Mouse (Mus musculus): ENCODE data around the gene Gabrd. TPM values are rescaled to one million over a fixed set of nuclear protein-coding genes. Genes with fewer than 3 reads are reported as not detected.

Gabrd gene
- polyA plus RNA-seq (2014; fragmentation: Nextera tagmentation; extraction: Ambion mirVana): not detected in 2 replicates

- Histone ChIP-seq H3K36me3 (ENCODE audit: control insufficient read depth, insufficient read depth, low read length) (no peaks in the 10 kb centered on the region), H3K9me3 (ENCODE audit: control insufficient read depth, low read length) (no peaks in the 10 kb centered on the region), H3K27ac (ENCODE audit: low read depth, low read length) (no peak within 1 kb of the TSS), H3K9ac (ENCODE audit: low read depth, low read length) (no peak within 1 kb of the TSS), H3K4me2 (peak within 1 kb of the TSS; percentile 65), H3K4me1 (replicated peaks; ENCODE audit: control insufficient read depth, insufficient read depth, low read length) (0 out of 2 replicates have a peak, but pooled peaks cover 3% of the 10 kb centered on the region), H3K27me3 (replicated peaks; ENCODE audit: control insufficient read depth, insufficient read depth, low read length) (peaks cover 32% of the 10 kb centered on the region), H3K4me3 (ENCODE audit: low read depth, low read length) (peak within 1 kb of the TSS; percentile 33)
- ATAC-seq (replicated peaks; ENCODE audit: low FRiP score) (no peak), DNase-seq (ENCODE audit: low spot score) (peak; percentile 72)
- WGBS: 2% methylated on average over 46 of the region's 57 CpGs
Observed at GRCm38 (mm10) chr4:155397511-155398221, at the start of gene Gabrd. Gene Gabrd (minus strand): TSS chr4:155398112.

DNA sequence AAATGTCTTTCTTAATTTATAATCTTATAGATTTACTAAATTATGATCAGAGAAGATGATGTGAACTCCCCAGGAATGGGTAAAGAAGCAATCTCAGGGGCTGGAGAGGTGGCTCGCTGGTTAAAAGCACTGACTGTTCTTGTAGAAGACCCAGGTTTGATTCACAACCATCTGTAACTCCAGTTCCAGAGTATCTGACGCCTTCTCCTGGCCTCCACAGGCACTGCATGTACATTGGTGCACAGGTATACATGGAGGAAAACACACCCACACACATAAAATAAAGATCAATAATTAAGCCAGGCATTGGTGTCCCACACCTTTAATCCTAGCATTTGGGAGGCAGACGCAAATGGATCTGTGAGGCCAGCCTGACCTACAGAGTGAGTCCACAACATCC lies 44.9 kb upstream of the Gabrd start:
- no peak overlapping the region for H3K27ac ChIP-seq (ENCODE audit: low read depth, low read length)
- ATAC-seq (replicated peaks; ENCODE audit: low FRiP score) (no peak), DNase-seq (ENCODE audit: low spot score) (no peak)
- no peaks in the 10 kb centered on the region for H3K36me3 ChIP-seq (ENCODE audit: control insufficient read depth, insufficient read depth, low read length)
- no peaks in the 10 kb centered on the region for H3K27me3 ChIP-seq (replicated peaks; ENCODE audit: control insufficient read depth, insufficient read depth, low read length)
- H3K4me1 ChIP-seq (replicated peaks; ENCODE audit: control insufficient read depth, insufficient read depth, low read length): no peaks in the 10 kb centered on the region
- H3K4me2 ChIP-seq: no peak overlapping the region
- H3K9me3 ChIP-seq (ENCODE audit: control insufficient read depth, low read length): no peaks in the 10 kb centered on the region
- H3K4me3 ChIP-seq (ENCODE audit: low read depth, low read length): no peak overlapping the region
- WGBS: 57% methylated on average over 3 of the region's 3 CpGs
- no peak overlapping the region for H3K9ac ChIP-seq (ENCODE audit: low read depth, low read length)

DNA sequence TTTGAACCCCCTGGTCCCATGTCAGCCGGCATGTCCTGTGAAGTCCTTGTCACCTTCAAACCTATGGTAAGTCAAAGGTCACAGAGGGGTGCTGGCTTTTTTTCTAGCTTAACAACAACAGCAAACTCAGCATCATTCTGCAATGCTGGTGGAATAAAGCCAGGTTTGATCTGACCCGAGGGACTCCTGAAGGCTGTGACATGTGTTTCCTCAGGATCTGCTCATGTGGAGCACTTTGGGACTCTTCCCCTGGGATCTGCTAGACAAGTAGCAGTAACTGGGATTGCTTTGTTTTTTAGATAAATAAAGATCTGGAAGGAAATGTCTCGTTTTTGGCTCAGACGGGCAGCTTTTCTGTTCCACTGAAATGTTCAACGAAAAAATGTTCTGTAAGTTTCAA lies 36.1 kb upstream of the Gabrd start:
- 77% methylated on average over 5 of the region's 5 CpGs for WGBS

DNA sequence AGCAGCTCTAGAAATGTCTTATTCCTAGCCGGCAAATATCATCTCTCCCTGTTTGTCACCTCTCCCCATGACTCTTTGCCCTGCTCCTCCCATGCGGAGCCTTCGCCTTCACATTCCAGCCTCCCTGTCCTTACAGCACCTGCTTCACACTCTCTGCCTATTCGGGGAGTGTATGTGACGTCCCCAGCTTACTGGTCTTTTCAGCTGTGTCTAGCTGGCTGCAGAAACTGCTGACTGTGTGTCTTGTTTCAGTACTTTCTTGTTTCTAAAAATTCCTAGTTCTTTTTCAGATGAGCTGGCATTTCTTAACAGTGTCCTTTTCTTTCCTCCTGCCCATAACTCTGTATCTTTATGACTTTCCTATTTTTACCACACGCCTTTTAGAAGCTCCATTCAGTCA lies 34.4 kb upstream of the Gabrd start:
- H3K36me3 ChIP-seq (ENCODE audit: control insufficient read depth, insufficient read depth, low read length): no peaks in the 10 kb centered on the region
- H3K4me2 ChIP-seq: no peak overlapping the region
- H3K9ac ChIP-seq (ENCODE audit: low read depth, low read length): no peak overlapping the region
- H3K4me3 ChIP-seq (ENCODE audit: low read depth, low read length): no peak overlapping the region
- H3K27me3 ChIP-seq (replicated peaks; ENCODE audit: control insufficient read depth, insufficient read depth, low read length): no peaks in the 10 kb centered on the region
- ATAC-seq (replicated peaks; ENCODE audit: low FRiP score): no peak
- no peak for DNase-seq (ENCODE audit: low spot score)
- no peaks in the 10 kb centered on the region for H3K4me1 ChIP-seq (replicated peaks; ENCODE audit: control insufficient read depth, insufficient read depth, low read length)
- no peaks in the 10 kb centered on the region for H3K9me3 ChIP-seq (ENCODE audit: control insufficient read depth, low read length)
- WGBS: 82% methylated on average over 6 of the region's 6 CpGs
- H3K27ac ChIP-seq (ENCODE audit: low read depth, low read length): no peak overlapping the region

More for the DNA sequence above, 36.1 kb upstream of the Gabrd start:
- H3K27ac ChIP-seq (ENCODE audit: low read depth, low read length): no peak overlapping the region
- no peak overlapping the region for H3K9ac ChIP-seq (ENCODE audit: low read depth, low read length)
- ATAC-seq (replicated peaks; ENCODE audit: low FRiP score) (no peak), DNase-seq (ENCODE audit: low spot score) (no peak)
- no peak overlapping the region for H3K4me3 ChIP-seq (ENCODE audit: low read depth, low read length)
- no peaks in the 10 kb centered on the region for H3K4me1 ChIP-seq (replicated peaks; ENCODE audit: control insufficient read depth, insufficient read depth, low read length)
- H3K9me3 ChIP-seq (ENCODE audit: control insufficient read depth, low read length): no peaks in the 10 kb centered on the region
- H3K4me2 ChIP-seq: no peak overlapping the region
- no peaks in the 10 kb centered on the region for H3K27me3 ChIP-seq (replicated peaks; ENCODE audit: control insufficient read depth, insufficient read depth, low read length)
- no peaks in the 10 kb centered on the region for H3K36me3 ChIP-seq (ENCODE audit: control insufficient read depth, insufficient read depth, low read length)

GRCm38 (mm10) chr4:155429202-155429601 lies 31.3 kb upstream of the Gabrd start:
- Histone ChIP-seq H3K4me1 (replicated peaks; ENCODE audit: control insufficient read depth, insufficient read depth, low read length) (no peaks in the 10 kb centered on the region), H3K9ac (ENCODE audit: low read depth, low read length) (no peak overlapping the region), H3K4me3 (ENCODE audit: low read depth, low read length) (no peak overlapping the region), H3K27me3 (replicated peaks; ENCODE audit: control insufficient read depth, insufficient read depth, low read length) (no peaks in the 10 kb centered on the region), H3K4me2 (no peak overlapping the region), H3K9me3 (ENCODE audit: control insufficient read depth, low read length) (no peaks in the 10 kb centered on the region), H3K27ac (ENCODE audit: low read depth, low read length) (no peak overlapping the region), H3K36me3 (ENCODE audit: control insufficient read depth, insufficient read depth, low read length) (no peaks in the 10 kb centered on the region)
- DNase-seq (ENCODE audit: low spot score) (no peak), ATAC-seq (replicated peaks; ENCODE audit: low FRiP score) (no peak)
- 73% methylated on average over 3 of the region's 3 CpGs for whole genome bisulfite sequencing

DNA sequence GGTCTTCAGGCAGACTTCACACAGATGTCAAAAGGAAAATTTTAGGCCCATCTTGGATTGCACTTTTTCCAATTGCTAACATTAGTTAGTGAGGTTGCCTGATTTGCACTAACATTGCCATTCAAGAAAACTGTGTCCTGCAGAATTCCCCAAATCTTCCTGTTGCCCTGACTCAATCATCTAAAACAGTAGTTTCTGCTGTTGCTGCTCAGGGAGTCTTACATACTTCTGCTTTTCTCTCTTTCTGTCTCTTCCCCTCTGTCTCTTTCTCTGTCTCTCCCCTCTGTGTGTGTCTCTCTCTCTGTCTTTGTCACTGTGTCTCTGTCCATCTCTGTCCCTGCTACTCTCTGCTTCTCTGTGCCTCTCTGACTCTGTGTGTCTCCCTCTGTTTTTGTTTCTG lies 30.5 kb upstream of the Gabrd start:
- Histone ChIP-seq H3K27me3 (replicated peaks; ENCODE audit: control insufficient read depth, insufficient read depth, low read length) (no peaks in the 10 kb centered on the region), H3K27ac (ENCODE audit: low read depth, low read length) (no peak overlapping the region), H3K4me3 (ENCODE audit: low read depth, low read length) (no peak overlapping the region), H3K9ac (ENCODE audit: low read depth, low read length) (no peak overlapping the region), H3K4me1 (replicated peaks; ENCODE audit: control insufficient read depth, insufficient read depth, low read length) (no peaks in the 10 kb centered on the region), H3K36me3 (ENCODE audit: control insufficient read depth, insufficient read depth, low read length) (no peaks in the 10 kb centered on the region), H3K4me2 (no peak overlapping the region), H3K9me3 (ENCODE audit: control insufficient read depth, low read length) (no peaks in the 10 kb centered on the region)
- DNase-seq (ENCODE audit: low spot score) (no peak), ATAC-seq (replicated peaks; ENCODE audit: low FRiP score) (no peak)

- Histone ChIP-seq H3K9me3 (ENCODE audit: control insufficient read depth, low read length) (no peaks in the 10 kb centered on the region), H3K4me3 (ENCODE audit: low read depth, low read length) (no peak overlapping the region), H3K36me3 (ENCODE audit: control insufficient read depth, insufficient read depth, low read length) (no peaks in the 10 kb centered on the region), H3K4me2 (no peak overlapping the region), H3K27me3 (replicated peaks; ENCODE audit: control insufficient read depth, insufficient read depth, low read length) (no peaks in the 10 kb centered on the region), H3K27ac (ENCODE audit: low read depth, low read length) (no peak overlapping the region), H3K9ac (ENCODE audit: low read depth, low read length) (no peak overlapping the region), H3K4me1 (replicated peaks; ENCODE audit: control insufficient read depth, insufficient read depth, low read length) (no peaks in the 10 kb centered on the region)
- no peak for ATAC-seq (replicated peaks; ENCODE audit: low FRiP score)
- WGBS: 69% methylated on average over 6 of the region's 6 CpGs
- no peak for DNase-seq (ENCODE audit: low spot score)
Observed at GRCm38 (mm10) chr4:155426272-155426671, 28.4 kb upstream of the Gabrd start.

- Histone ChIP-seq H3K9me3 (ENCODE audit: control insufficient read depth, low read length) (no peaks in the 10 kb centered on the region), H3K36me3 (ENCODE audit: control insufficient read depth, insufficient read depth, low read length) (no peaks in the 10 kb centered on the region), H3K27ac (ENCODE audit: low read depth, low read length) (no peak overlapping the region), H3K27me3 (replicated peaks; ENCODE audit: control insufficient read depth, insufficient read depth, low read length) (no peaks in the 10 kb centered on the region), H3K4me2 (no peak overlapping the region), H3K9ac (ENCODE audit: low read depth, low read length) (no peak overlapping the region), H3K4me1 (replicated peaks; ENCODE audit: control insufficient read depth, insufficient read depth, low read length) (no peaks in the 10 kb centered on the region), H3K4me3 (ENCODE audit: low read depth, low read length) (no peak overlapping the region)
- 76% methylated on average over 5 of the region's 5 CpGs for WGBS
- DNase-seq (ENCODE audit: low spot score) (no peak), ATAC-seq (replicated peaks; ENCODE audit: low FRiP score) (no peak)
Observed at GRCm38 (mm10) chr4:155423988-155424387, 26.1 kb upstream of the Gabrd start.

Measured in liver, embryonic 11.5 days (tissue).